Mouse (Mus musculus) layer of hippocampus, adult 11-12 months (tissue): ENCODE data around the gene Bcl7c.
"Not testable (repeated sequence)": the region's sequence is repeated elsewhere in the genome, so short reads cannot be mapped to it uniquely, and the experiment has no call there.

ENCODE experiments used
- DNase-seq: peaks from one replicate; pipeline ENCODE4 v3.0.0; 2022; ENCODE audit warnings: low spot score

The Bcl7c gene

DNA sequence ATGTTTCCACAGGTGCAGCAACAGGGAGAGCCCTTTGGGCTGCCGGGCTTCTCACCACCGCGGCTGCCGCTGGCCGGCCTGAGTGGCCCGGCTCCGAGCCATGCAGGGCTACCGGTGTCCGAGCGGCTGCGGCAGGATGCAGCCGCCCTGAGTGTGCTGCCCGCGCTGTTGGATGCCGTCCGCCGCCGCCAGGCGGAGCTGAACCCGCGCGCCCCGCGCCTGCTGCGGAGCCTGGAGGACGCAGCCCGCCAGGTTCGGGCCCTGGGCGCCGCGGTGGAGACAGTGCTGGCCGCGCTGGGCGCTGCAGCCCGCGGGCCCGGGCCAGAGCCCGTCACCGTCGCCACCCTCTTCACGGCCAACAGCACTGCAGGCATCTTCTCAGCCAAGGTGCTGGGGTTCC lies 8.3 kb upstream of the Bcl7c start:
- DNase-seq: peak; percentile 45

DNA sequence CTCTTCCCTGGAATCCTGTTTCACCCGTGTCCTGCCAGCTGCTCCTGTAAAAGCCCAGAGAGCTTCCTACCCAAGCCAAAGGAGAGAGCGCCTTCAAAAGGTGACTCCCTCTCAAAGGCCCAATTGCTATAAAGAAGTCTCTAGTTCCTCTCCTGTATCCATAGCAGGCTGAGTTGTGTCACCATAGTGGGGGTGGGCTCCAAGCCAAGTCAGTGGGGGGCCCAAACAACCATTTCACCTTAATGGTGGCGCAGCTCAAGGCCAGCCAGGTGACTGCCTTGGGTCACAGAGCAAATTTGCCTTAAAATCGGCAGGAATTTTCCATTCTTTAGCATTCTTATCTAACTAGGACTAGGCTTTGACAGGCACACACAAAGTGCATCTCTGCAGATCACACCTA lies 6.1 kb upstream of the Bcl7c start:
- no peak for DNase-seq

DNA sequence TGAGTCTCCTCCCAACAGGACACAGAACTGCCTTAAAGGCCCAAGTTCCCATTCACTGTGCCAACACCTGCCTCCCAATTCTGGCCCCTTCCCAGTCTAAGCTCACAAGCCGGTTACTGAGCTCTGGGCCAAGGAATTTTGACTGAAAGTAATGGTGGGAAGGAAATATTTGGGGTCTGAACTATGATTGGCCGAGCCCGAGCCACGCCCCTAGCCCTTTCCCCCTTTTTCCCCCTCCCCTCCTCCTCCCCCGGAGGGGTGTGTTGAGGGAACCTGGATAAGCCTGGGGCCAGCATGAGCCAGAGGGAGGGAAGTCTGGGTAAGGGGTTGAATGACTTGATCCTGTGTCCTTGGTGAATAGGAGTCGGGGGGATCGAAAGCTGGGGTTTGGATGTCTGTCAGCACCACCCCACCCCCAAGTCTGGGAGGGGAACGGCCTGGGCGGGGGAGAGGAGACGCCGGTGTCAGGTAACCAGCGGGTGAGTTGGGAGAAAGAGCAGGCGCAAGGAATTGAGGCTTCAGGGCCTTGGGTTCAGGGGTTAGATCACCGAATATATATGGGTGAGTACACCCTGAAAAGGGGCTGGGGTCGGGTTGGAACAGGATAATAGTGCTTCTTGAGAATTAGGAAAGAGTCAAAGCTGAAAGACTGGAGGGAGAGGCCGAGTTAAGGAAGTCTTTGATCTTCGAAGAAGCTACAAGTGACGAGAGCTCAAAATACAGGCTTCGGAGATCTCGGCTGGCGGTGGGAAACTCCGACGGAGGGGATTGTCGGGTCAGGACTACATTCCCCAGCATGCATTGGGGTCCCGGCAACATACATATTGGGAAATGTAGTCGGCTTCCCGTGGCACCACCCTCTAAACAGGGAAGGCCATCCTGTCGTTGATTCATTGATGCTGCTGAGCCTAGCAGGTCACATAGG lies 4.0 kb upstream of the Bcl7c start, which contains the start of gene Ctf1:
Gene Ctf1, plus strand, starts transcription at position 276 of the 925 bp plus-strand sequence.
- DNase-seq: peak; percentile 76

DNA sequence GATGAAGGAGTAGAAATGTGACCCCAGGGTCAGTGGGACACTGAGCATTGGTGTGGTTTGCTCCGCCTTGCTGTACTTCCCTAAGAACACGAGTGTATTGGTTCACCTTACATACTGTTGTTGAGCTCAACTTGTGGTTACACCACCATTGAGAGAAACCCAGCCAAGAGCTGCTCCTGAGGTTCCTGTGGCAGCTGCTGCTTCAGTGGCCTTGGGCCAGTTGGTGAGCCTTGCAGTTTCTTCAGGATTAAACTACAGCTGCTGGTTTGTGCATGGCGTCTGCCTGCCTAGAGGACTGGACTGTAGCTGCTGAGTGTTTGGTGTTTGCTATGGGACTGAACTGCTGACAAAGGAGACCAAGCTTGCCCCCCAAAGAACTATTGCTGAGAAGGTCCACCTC lies 2.7 kb upstream of the Bcl7c start:
- DNase-seq: no peak

DNA sequence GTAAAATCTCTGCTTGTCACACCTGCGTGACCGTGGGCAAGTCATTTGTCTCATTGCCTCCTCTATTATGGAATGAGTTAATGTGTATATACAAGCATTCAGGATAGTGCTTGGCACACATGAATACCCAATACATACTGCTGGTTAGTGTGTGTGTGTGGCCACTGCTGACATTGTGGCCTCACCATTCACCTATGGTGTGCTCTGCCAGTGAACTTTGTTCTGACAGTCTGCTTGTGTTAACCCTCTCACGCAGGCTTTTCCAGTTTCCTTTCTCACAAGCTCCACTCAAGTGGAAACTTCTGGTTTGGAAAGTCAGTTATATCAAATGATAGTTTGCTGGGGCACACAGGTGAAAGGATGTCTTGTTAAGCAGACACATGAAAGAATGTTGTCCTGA lies 2.3 kb upstream of the Bcl7c start:
- no peak for DNase-seq

DNA sequence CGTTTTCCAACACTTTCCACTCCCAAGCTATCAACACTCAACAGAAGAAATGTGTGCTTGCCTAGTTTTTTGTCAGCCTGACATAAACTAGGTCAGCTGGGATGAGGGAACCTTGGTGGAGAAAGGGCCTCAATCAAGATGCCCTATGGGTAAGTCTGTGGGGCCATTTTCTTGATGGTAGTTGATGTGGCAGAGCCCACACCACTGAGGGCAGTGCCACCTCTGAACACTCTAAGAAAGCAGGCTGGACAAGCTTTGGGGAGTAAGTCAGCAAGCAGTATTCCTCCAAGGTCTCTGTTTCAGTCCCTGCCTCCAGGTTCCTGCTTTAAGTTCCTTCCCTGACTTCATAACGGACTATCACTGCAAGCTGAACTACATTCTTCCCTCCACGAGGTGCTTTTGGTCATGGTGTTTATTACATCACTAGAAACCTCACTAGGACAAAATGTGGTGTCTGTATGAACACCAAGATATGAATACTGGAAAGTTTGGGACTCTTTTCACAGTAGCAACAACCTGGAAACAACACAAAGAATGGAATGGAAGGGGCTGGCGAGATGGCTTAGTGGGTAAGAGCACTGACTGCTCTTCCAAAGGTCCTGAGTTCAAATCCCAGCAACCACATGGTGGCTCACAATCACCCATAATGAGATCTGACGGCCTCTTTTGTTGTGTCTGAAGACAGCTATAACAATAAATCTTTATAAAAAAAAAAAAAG lies 687 bp upstream of the Bcl7c start:
- no peak for DNase-seq

DNA sequence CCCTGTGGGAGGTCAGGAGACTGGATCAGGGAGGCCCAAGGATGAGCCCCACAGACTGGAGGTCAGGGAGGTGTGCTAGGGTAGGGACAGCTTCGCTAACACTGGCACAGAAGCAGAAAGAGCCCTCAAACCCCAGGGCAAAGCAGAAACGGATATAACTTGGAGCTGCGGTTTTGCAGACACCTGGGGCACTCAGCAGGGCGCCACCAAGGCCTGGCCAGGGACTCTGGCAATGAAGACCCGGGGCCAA lies 851 bp downstream of the Bcl7c start:
- no peak for DNase-seq

DNA sequence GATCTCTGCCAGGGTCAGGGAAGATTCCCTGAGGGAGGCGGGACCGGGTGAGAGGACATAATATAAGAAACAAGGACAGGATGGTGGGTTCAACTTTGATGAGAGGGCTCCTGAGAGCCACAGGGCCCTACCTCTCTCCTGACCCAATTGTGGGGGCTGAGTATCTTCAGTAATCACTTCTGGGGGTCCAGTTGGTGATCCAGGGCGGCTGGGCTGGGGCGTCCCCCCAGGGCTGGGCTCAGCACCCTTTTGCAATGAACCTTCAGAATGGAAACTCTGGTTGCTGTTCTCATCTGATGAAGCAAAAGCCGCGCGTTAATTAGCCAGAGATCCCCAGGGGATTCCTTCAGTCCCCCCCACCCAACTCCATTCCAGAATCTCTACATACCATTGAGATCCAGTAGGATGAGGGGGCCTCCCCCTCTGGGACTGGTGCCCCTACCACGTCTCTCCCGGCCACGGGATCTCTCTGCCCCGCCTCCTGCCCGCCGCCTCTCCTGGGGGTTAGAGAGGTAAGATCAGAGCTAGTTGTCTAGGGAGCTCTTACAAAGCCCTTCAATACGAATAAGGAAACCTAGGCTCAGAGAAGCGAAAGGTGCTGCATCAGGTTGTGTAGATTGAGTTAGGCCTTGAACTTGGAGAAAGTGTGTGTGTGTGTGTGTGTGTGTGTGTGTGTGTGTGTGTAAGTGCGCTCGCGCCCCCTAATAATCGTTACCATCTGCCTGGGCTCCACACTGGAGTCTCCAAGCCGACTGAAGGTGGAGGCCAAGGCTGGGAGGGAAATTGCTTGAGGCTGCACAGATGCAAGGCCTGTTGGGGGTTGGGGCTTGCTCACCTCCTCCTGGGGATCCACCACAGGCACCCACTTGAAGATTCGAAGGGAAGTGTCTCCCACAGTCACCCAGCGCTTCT lies 1.4 kb downstream of the Bcl7c start:
- DNase-seq: no peak

DNA sequence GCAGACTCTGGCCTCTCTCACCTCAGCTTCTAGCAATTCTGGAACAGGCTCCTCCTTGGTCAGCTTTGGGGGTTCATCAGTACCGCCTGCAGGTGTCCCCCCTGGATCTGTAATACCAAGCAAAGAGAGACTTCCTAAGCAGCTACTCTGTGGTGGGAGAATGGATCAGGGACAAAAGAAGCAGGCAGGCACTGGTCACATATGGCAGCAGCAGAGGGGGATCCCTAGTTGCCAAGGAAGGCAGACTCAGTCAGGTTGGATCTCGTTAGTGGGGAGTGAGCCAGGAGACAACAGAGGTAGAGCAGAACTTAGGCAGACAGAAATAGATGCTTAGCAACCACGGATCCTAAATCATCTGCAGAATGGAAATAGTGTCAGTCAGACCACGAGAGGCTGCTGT lies 3.0 kb downstream of the Bcl7c start:
- no peak for DNase-seq

DNA sequence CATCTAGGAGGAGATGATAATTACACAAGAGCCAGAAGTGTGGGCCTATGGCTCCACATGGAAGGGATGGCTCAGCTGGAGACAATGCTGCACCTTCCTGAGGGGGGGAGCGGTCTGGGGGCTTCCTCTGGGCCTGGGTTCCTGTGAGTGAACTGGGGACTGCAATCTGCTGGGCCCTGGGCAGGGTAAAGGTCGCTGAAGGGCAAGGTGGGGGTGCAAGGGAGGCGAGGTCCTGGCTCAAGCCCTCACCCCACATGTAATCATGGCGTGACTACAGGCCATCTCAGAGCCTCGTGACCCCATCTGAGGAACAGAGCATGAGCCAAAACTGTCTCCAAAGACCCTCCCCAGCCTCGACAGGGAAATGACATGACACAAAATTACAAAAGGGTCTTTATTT lies 4.1 kb downstream of the Bcl7c start:
- no peak for DNase-seq

DNA sequence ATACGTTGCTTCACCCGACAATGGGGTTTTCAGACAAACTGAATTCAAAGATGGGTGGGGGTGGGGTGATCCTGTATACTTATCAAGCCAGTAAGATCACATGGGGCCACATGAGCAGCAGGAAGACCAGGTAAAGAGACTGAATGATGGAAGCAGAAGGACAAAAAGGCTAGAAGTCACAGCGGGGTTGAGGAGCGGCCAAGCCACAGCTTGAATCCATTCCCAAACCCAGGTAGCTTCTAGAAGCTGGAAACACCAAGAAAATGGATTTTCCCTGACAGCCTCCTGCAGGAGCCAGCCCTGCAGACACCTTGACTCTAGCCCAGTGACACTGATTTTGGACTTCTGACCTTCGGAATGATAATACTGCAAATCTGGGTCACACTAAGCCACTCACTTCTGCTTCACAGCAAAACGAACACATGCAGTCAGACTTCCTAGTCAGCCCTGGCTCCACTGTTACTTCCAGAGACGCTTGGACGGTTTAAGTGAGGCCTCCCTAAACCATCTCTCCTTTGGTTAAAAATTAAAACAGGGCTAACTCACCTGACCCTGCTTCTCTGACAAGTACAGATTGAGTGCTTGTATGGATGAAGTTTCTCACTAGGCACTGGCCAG lies 5.1 kb downstream of the Bcl7c start:
- DNase-seq: no peak

DNA sequence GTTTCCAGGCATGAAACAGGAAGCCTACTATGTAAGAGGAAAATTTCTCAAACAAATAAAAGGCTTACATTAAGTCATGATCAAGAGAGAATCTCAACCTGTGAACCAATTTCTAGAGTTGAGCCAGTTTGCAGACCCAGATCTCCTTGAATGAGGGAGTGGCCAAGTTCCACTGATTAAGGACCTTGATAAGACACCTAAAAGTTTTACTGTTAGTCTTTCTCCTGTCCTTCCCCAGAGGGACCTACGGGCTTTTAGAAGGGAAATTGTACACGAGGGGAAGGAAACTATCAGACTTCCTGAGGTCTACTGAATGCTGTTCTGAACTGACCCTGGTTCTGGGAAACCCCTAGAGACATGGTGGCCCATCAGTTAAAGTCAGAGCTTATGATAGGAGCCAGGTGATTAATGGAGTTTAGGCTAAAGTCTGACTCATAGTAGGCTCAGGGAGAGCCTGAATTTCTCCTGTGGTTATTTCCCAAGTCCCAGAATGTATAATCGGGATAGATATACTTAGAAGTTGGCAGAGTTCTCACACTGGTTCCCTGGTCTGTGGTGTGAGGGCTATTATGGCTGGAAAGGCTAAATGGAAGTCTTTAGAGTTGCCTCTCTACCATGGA lies 7.9 kb downstream of the Bcl7c start:
- no peak for DNase-seq

DNA sequence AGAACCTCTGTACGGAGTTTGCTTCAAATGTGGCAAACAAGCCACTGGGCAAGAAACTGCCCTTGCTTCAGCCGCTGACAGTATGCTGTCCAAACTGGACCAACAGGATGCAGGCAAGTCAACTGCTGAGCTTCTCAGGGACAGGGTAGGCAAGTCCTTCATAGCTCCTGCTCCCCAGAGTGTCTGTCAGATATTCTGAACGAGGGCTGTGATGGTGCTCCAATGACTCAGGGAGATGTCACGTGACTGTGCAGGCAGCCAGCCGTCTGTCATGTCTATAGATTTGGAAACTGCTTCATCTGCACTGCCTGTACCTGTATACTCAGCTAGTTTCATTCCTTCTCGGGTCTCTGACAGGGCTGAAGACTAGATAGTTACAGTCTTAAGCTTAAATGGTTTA lies 9.7 kb downstream of the Bcl7c start:
- DNase-seq: no peak

DNA sequence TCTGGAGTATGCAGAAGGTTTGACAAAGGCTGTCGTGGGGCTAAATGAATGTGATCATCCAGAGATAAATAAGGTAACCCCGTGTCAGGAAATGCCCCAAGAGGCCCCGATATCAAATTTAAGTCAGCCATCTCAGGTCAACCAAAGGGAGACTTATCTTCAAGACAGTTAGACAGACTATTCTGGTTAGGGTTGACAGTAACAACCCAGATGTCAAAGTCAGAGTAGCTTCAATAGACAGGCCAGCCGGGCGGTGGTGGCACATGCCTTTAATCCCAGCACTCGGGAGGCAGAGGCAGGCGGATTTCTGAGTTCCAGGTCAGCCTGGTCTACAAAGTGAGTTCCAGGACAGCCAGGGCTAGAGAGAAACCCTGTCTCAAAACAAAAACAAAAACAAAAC lies 15.0 kb downstream of the Bcl7c start:
- not testable (repeated sequence) for DNase-seq

DNA sequence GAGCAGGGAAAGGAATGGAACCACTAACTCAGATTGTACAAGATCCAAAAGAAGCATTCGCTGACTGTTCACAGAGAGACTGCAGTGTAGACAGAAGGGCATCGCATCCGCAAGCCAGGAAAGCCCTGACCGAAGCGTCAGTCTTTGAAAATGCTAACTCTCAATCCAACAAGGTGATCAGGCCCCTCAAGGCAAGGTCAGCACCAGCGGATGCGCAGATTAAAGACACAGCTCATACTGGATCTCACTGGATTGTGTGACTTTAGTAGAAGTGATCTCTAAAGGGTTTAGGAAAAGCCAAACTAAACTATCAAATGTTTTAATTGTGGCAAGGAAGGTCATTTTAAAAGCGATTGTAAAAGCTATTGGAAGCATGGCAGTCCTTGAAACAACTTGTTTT lies 15.4 kb downstream of the Bcl7c start:
- DNase-seq: no peak

DNA sequence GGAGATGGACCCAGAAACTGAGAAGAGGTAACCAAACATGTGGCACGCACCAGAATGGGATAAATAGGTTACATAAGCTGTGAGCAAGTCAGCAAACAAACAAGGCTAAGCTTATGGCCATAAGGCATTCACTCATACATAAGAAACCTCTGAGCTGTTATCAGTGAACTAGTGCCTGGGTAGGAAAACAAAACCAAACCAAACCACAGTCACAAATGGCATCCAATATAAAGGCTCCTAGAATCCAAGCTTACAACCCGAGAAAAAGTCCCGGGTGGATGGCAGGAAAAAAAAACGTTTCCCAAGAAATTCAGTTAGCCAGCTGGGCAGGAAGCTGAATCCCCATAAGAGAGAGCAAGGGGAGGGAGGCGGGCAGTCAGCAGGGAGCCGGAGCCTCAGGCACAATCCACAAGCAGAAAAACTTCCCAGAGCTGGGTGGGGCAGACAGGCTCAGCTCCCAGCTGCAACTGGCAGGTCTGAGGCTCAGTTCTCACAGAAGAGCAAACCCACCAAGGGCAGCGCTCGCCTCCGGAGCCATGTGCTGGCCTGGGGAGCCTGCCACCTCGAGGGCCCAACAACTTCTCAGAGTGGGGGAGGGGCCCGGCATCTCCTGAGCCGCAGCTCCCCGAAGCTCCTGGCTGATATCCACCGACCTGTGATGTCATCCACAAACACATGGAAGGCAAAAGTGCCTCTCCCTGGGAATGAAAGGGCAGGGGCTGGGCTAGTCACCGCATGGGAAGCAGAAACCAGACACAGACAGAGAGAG lies 17.3 kb downstream of the Bcl7c start:
- peak; percentile 41 for DNase-seq

DNA sequence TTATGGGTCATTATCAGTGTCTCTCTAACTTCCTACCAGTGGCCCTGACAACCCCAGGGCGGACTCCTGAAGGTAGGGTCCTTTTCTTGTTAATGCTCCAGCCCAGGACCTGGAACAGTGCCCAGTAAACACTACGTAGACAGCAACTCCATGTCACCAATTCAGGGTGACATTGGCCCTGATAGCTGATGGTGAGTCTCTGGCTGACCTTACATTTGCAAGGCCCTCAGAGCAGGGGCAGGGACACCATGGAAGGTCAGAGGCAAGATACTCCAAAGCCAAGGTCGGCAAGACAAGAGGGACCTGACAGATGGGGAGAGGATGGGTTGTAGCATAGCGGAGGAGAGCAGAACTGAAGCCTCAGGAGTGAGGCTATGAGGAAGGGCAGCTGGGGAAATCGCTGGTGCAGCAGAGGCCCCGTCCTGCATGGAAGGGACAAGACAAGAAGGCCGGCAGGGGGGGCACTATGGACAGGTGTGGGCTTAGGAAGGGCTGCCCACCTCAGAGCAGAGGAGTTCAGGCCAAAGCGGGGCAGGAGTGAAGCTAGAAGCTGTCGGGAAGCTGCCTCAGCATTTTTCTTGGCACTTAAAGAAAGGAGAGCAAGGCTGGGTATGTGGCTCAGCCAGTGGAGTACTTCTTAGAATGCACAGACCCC lies 19.0 kb downstream of the Bcl7c start:
- no peak for DNase-seq

DNA sequence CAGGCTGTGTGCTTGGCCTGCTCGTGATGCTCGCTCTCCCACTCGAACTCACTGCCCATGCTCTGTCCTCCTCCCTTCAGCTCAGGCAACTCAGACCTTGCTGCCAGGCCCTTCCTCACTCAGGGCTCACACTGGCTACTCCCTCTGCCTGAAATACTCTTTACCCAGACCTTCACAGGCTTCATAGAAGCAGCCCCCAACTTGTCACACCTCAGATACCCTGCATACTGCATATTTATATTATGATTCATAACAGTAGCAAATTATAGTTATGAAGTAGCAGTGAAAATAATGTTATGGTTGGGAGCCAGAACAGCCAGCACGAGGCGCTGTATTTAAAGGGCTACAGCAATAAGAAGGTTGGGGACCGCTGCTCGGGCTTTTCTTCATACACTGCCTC lies 19.8 kb downstream of the Bcl7c start:
- DNase-seq: no peak

DNA sequence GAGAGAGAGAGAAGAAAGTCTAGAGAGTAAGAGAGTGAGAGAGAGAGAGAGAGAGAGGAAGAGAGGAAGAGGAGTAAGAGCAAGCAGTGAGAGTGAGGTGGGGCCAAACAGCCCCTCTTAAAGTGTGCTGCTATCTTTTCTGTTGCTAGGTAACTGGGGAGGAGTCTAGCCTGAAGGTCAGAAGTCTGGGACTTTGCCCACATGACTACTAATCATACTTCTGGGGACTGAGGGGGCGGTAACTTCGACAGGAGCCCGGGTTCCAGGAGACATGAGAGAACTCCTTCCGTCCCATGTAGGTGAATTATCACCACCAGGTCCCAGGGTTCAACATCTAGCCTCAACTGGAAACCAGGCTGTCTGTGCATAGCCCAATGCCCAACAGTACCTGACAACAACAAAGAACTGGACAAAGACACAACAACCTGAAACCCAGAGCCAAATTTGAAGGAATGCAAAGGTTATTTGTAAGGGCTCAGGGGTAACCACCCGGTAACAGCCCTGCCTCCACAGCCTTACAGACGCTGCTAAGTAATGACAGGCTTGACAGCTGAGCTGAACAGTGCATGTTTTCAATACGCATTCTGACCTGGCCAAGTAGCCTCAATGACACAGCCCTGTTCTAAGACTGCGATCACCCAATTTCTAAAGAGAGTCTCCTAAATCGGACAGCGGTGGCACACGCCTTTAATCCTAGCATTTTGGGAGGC lies 21.8 kb downstream of the Bcl7c start:
- no peak for DNase-seq
